Mouse (Mus musculus): Measurements from ENCODE around the gene Dbndd2. TPM values are rescaled to one million over a fixed set of nuclear protein-coding genes. Genes with fewer than 3 reads are reported as not detected.

Gene Dbndd2
- total and polyA plus RNA-seq, 3 experiments: 6.9 to 11.9 TPM; not detected in 1

DNA sequence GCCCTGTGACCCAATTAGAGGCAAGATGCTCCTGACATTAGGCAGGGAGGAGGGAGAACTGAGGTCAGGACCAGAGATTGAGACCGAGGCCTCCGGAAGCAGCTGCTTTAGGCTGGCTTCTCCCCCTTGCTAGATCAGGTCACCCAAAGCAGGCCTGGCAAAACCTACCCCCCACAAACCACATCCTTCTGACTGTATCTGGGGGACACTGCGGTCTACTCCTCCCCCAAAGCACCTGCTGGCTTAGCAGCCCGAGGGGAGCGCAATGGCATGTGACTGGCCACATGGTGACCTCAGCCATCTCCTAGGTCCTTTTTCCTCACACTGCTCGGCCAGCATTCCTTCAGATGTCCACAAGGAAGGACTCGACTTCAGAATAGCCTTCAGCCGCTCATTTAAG lies 44.8 kb upstream of the Dbndd2 start:
- H3K36me3 ChIP-seq (ENCODE audit: control insufficient read depth in 1 of 2, insufficient read depth in 2 of 2, low read length in 2 of 2): no peaks in the 10 kb centered on the region
- H3K9ac ChIP-seq (ENCODE audit: control insufficient read depth, low read depth, low read length, poor library complexity, severe bottlenecking): no peak overlapping the region
- no peaks in the 10 kb centered on the region for H3K4me1 ChIP-seq (ENCODE audit: control insufficient read depth in 1 of 2, insufficient read depth in 2 of 2, low read length in 2 of 2)
- DNase-seq (ENCODE audit: low read depth, low spot score): no peak
- H3K27me3 ChIP-seq (ENCODE audit: control insufficient read depth in 1 of 2, insufficient read depth in 2 of 2, low read length in 2 of 2): peaks cover 16 to 24% of the 10 kb centered on the region in 2 experiments
- no peak overlapping the region for H3K27ac ChIP-seq (ENCODE audit: control insufficient read depth, low read depth, low read length)
- H3K4me3 ChIP-seq (ENCODE audit: control insufficient read depth in 1 of 2, insufficient read depth in 1 of 2, low read depth in 2 of 2, low read length in 2 of 2): no peak overlapping the region
- H3K79me2 ChIP-seq (ENCODE audit: control insufficient read depth, insufficient read depth, low read length, poor library complexity): no peaks in the 10 kb centered on the region
- H3K9me3 ChIP-seq (replicated peaks; ENCODE audit: insufficient read depth, low read length): no peaks in the 10 kb centered on the region
- TF ChIP-seq MEF2A (IDR thresholded peaks at IDR 0.05; ENCODE audit: extremely low read depth, insufficient replicate concordance, low read depth, low read length, poor library complexity, severe bottlenecking): no peak
- no peak for TF ChIP-seq CHD1 (IDR thresholded peaks at IDR 0.05; ENCODE audit: low read depth, low read length)
- TF ChIP-seq MAZ (IDR thresholded peaks at IDR 0.05; ENCODE audit: low read depth, low read length): no peak
- TF ChIP-seq MYB (IDR thresholded peaks at IDR 0.05; ENCODE audit: low read depth, low read length): no peak
- no peak for TF ChIP-seq UBTF (IDR thresholded peaks at IDR 0.05; ENCODE audit: borderline replicate concordance, insufficient read depth, low read depth, low read length)
- TF ChIP-seq EP300 (IDR thresholded peaks at IDR 0.05; ENCODE audit: low read depth in 1 of 2, low read length in 2 of 2): no peak
- TF ChIP-seq E2F4 (IDR thresholded peaks at IDR 0.05; ENCODE audit: borderline replicate concordance, low read depth, low read length): no peak
- TF ChIP-seq MYC (IDR thresholded peaks at IDR 0.05; ENCODE audit: low read depth, low read length): no peak
- TF ChIP-seq BHLHE40 (IDR thresholded peaks at IDR 0.05; ENCODE audit: borderline replicate concordance, low read depth, low read length): no peak
- TF ChIP-seq USF1 (IDR thresholded peaks at IDR 0.05; ENCODE audit: low read depth, low read length): no peak
- TF ChIP-seq ZNF384 (IDR thresholded peaks at IDR 0.05; ENCODE audit: low read depth, low read length): no peak

DNA sequence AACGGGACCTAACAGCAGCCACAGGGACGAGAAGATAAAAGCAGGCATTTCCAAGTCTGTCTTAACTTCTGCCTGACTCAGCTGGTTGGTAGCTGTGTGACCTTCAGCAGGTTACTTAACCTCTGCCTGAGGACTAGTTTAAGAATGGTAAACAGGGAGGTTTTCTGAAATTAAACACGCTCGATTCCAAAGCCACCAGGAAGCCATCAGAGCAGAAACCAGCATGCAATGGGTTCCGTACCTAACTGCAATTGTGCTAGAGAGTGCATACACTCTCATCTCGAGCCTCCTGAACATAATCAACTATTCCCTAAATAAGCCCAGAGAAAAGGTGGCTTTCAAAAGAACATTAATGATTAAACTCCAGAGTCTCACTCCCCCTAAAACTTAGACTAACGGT lies 44.2 kb upstream of the Dbndd2 start:
- H3K27me3 ChIP-seq (ENCODE audit: control insufficient read depth in 1 of 2, insufficient read depth in 2 of 2, low read length in 2 of 2): peaks cover 11 to 22% of the 10 kb centered on the region in 2 experiments
- H3K4me1 ChIP-seq (ENCODE audit: control insufficient read depth in 1 of 2, insufficient read depth in 2 of 2, low read length in 2 of 2): no peaks in the 10 kb centered on the region
- H3K9me3 ChIP-seq (replicated peaks; ENCODE audit: insufficient read depth, low read length): no peaks in the 10 kb centered on the region
- H3K36me3 ChIP-seq (ENCODE audit: control insufficient read depth in 1 of 2, insufficient read depth in 2 of 2, low read length in 2 of 2): no peaks in the 10 kb centered on the region
- no peak overlapping the region for H3K4me3 ChIP-seq (ENCODE audit: control insufficient read depth in 1 of 2, insufficient read depth in 1 of 2, low read depth in 2 of 2, low read length in 2 of 2)
- no peak overlapping the region for H3K9ac ChIP-seq (ENCODE audit: control insufficient read depth, low read depth, low read length, poor library complexity, severe bottlenecking)
- no peak for DNase-seq (ENCODE audit: low read depth, low spot score)
- H3K79me2 ChIP-seq (ENCODE audit: control insufficient read depth, insufficient read depth, low read length, poor library complexity): no peaks in the 10 kb centered on the region
- no peak overlapping the region for H3K27ac ChIP-seq (ENCODE audit: control insufficient read depth, low read depth, low read length)
- TF ChIP-seq ZKSCAN1 (IDR thresholded peaks at IDR 0.05; ENCODE audit: low read depth, low read length): no peak
- no peak for TF ChIP-seq POLR2A (IDR thresholded peaks at IDR 0.05; ENCODE audit: control insufficient read depth in 1 of 2, insufficient read depth in 1 of 2, low read depth in 1 of 2, low read length in 2 of 2, poor library complexity in 1 of 2)
- no peak for TF ChIP-seq SIN3A (IDR thresholded peaks at IDR 0.05; ENCODE audit: low read length)
- no peak for TF ChIP-seq MEF2A (IDR thresholded peaks at IDR 0.05; ENCODE audit: extremely low read depth, insufficient replicate concordance, low read depth, low read length, poor library complexity, severe bottlenecking)
- TF ChIP-seq EP300 (IDR thresholded peaks at IDR 0.05; ENCODE audit: low read depth in 1 of 2, low read length in 2 of 2): no peak
- TF ChIP-seq NRF1 (IDR thresholded peaks at IDR 0.05; ENCODE audit: insufficient read depth, low read depth, low read length, poor library complexity, severe bottlenecking): no peak
- no peak for TF ChIP-seq KAT2A (conservative IDR thresholded peaks at IDR 0.05; ENCODE audit: low read depth, low read length)
- no peak for TF ChIP-seq GABPA (IDR thresholded peaks at IDR 0.05; ENCODE audit: low read depth, low read length)
- TF ChIP-seq MAZ (IDR thresholded peaks at IDR 0.05; ENCODE audit: low read depth, low read length): no peak
- no peak for TF ChIP-seq UBTF (IDR thresholded peaks at IDR 0.05; ENCODE audit: borderline replicate concordance, insufficient read depth, low read depth, low read length)
- no peak for TF ChIP-seq GATA1 (IDR thresholded peaks at IDR 0.05; ENCODE audit: low read depth, low read length)
- no peak for TF ChIP-seq SMC3 (IDR thresholded peaks at IDR 0.05; ENCODE audit: low read depth, low read length)
- no peak for TF ChIP-seq USF1 (IDR thresholded peaks at IDR 0.05; ENCODE audit: low read depth, low read length)
